Mouse (Mus musculus) right cerebral cortex, postnatal 10 days (tissue): ENCODE measurements at regions not wholly inside any gene's neighbourhood (a gene's known extent, or its start where the extent isn't known, plus 50 kb on each side); places are given as distances from the start of the nearest gene placed in this dataset.

Experiments used
- DNase-seq, 2 experiments: peaks; one replicate each; pipeline ENCODE4 v3.0.0; 2021; ENCODE audit warnings: low spot score in 2 of 2

GRCm38 (mm10) chr1:189092819-189093218 lies 85.2 kb upstream of the Kctd3 start:
- no peak for DNase-seq

- DNase-seq = no peak
Measured at GRCm38 (mm10) chr1:189085245-189085644, 77.6 kb upstream of the Kctd3 start.

GRCm38 (mm10) chr1:189081267-189081666 lies 73.6 kb upstream of the Kctd3 start:
- no peak for DNase-seq

GRCm38 (mm10) chr1:189080797-189081196 lies 73.2 kb upstream of the Kctd3 start:
- DNase-seq = peak; percentile 48 to 72

- DNase-seq = no peak
Measured at GRCm38 (mm10) chr1:189079451-189080410, 72.1 kb upstream of the Kctd3 start.

- no peak for DNase-seq
Measured at GRCm38 (mm10) chr1:189077861-189078260, 70.2 kb upstream of the Kctd3 start.

GRCm38 (mm10) chr1:189076276-189076675 lies 68.6 kb upstream of the Kctd3 start:
- DNase-seq = no peak

- DNase-seq = no peak
Measured at GRCm38 (mm10) chr1:189075671-189076070, 68.0 kb upstream of the Kctd3 start.

- DNase-seq = peak in 1 of 2 experiments; percentile 9
Measured at GRCm38 (mm10) chr1:189072516-189072915, 64.9 kb upstream of the Kctd3 start.

GRCm38 (mm10) chr1:189068204-189068603 lies 60.6 kb upstream of the Kctd3 start:
- no peak for DNase-seq

- no peak for DNase-seq
Measured at GRCm38 (mm10) chr1:189067204-189067960, 59.7 kb upstream of the Kctd3 start.

- no peak for DNase-seq
Measured at GRCm38 (mm10) chr1:189066446-189067151, 59.0 kb upstream of the Kctd3 start.

- DNase-seq = no peak
Measured at GRCm38 (mm10) chr1:189065152-189065910, 57.7 kb upstream of the Kctd3 start.

- no peak for DNase-seq
Measured at GRCm38 (mm10) chr1:189064629-189065028, 57.0 kb upstream of the Kctd3 start.

GRCm38 (mm10) chr1:189063699-189064098 lies 56.1 kb upstream of the Kctd3 start:
- DNase-seq = no peak

- no peak for DNase-seq
Measured at GRCm38 (mm10) chr1:189063209-189063608, 55.6 kb upstream of the Kctd3 start.
